Mouse (Mus musculus) midbrain, embryonic 16.5 days (tissue): ENCODE data around the gene Gltpd2. TPM values are rescaled to one million over a fixed set of nuclear protein-coding genes. Genes with fewer than 3 reads are reported as not detected.

Experiments
- ATAC-seq: fragments of 200-750 bp; cut with Nextera tagmentation; 2 replicates; pipeline ENCODE4 v1.8.0; 2017; ENCODE audit warnings: moderate TSS enrichment
- H3K27ac ChIP-seq: fragments of 300-500 bp; sonication (generic); 2 replicates; pipeline ENCODE4 v1.5.1; 2014; ENCODE audit warnings: mild to moderate bottlenecking, low read length, mixed read lengths
- H3K27me3 ChIP-seq: fragments of 300-500 bp; sonication (generic); 2 replicates; pipeline ENCODE4 v1.6.1; 2014; ENCODE audit warnings: low read depth, low read length, mixed read lengths; ENCODE audit not compliant: control insufficient read depth, insufficient read depth
- H3K36me3 ChIP-seq: fragments of 300-500 bp; sonication (generic); 2 replicates; pipeline ENCODE4 v1.6.1; 2014; ENCODE audit warnings: mild to moderate bottlenecking, low read length, moderate library complexity, mixed read lengths; ENCODE audit not compliant: control insufficient read depth, insufficient read depth
- H3K4me1 ChIP-seq: fragments of 300-500 bp; sonication (generic); 2 replicates; pipeline ENCODE4 v1.6.1; 2014; ENCODE audit warnings: mild to moderate bottlenecking, low read length, mixed read lengths; ENCODE audit not compliant: control insufficient read depth, insufficient read depth
- H3K4me2 ChIP-seq: fragments of 300-500 bp; sonication (generic); 2 replicates; pipeline ENCODE4 v1.6.1; 2014; ENCODE audit warnings: mild to moderate bottlenecking, low read length, mixed read lengths
- H3K4me3 ChIP-seq: fragments of 300-500 bp; sonication (generic); 2 replicates; pipeline ENCODE4 v1.5.1; 2014; ENCODE audit warnings: low read depth, mild to moderate bottlenecking, low read length, moderate library complexity, mixed read lengths
- H3K9ac ChIP-seq: fragments of 300-500 bp; sonication (generic); 2 replicates; pipeline ENCODE4 v1.6.1; 2014; ENCODE audit warnings: low read depth, low read length, mixed read lengths
- H3K9me3 ChIP-seq: fragments of 300-500 bp; sonication (generic); replicated peaks from 2 replicates; pipeline ENCODE4 v1.6.1; 2014; ENCODE audit warnings: mild to moderate bottlenecking, low read length, mixed read lengths; ENCODE audit not compliant: control insufficient read depth, poor library complexity, severe bottlenecking
- WGBS: fragments of 180-500 bp; shearing (Covaris S2); extraction: QIAGEN DNeasy Blood & Tissue Kit; methylation state at CpG from one replicate; pipeline ENCODE4 v1.1.7; 2014; 5-methylcytosine and 5-hydroxymethylcytosine counted together
- polyA plus RNA-seq: library from polyadenylated mRNA; unstranded; fragments of >200 nt; fragmentation: Nextera tagmentation; extraction: Ambion mirVana; gene quantifications from 2 replicates; pipeline ENCODE4 v1.2.1, GENCODE M21; 2015

The Gltpd2 gene
- polyA plus RNA-seq, 1 experiment from 2014 or later = not detected

DNA sequence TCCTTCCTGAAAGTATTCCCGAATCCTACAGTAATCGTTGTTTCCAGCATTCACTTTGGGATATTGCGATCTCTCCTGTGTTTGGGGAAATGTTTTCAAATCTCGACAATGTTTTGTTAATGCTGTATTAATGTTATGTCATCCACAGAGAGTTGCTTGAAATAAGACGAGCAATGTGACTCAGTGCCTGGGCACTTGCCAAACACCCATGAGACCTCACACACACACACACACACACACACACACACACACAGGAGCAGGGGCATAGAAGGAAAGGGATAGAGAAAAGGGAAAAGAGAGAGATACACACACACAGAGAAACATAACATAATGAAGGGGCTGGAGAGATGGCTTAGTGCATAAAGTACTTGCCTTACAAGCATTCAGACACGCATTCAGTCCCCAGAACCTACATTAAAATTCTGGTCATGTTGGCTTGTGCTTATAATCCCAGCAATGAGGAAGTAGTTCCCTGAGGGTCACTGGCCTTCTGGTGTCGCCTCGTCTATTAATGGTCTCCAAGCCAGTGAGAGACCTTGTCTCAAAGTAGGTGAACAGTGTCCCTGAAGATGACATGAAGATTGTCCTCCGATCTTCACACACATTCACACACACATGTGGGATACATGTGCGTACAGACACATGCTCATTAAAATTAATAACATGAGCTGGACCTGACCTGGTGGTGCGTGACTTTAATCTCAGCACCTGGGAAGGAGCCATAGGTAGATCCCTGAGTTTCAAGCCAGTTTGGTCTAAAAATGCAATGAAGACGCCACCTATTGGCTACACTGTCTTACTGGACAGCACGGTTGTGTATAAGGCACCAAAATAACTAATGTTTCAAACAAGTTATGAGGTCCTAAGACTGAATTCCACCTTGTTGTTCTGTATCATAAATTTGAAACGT, 19.2 kb upstream of the Gltpd2 start:
- Histone ChIP-seq H3K27ac (no peak overlapping the region), H3K36me3 (no peaks in the 10 kb centered on the region), H3K4me1 (no peaks in the 10 kb centered on the region), H3K27me3 (no peaks in the 10 kb centered on the region), H3K9me3 (no peaks in the 10 kb centered on the region), H3K9ac (no peak overlapping the region), H3K4me3 (no peak overlapping the region), H3K4me2 (no peak overlapping the region)
- WGBS = 63% methylated on average over 14 of the region's 14 CpGs
- ATAC-seq = no peak

DNA sequence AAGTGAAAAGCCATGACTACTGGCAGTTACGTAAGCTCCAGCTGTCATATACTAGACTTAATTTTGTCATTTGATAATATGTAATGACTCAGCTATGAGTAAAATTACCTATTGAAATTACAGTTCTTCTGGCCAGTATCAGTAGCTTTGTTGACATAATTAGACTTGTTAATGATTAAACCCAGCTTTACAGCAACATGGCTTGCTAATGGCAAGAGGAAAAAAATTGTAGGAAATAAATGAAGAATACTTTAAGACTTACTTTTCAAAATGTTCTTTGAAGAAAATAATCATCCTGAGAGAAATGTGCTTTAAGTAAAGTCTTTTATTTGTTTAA, 18.6 kb upstream of the Gltpd2 start:
- Histone ChIP-seq H3K9ac (no peak overlapping the region), H3K4me2 (no peak overlapping the region), H3K4me3 (no peak overlapping the region), H3K9me3 (no peaks in the 10 kb centered on the region), H3K36me3 (no peaks in the 10 kb centered on the region), H3K27me3 (peaks cover 2% of the 10 kb centered on the region; the same call in 1 of the 2 replicates), H3K4me1 (no peaks in the 10 kb centered on the region), H3K27ac (no peak overlapping the region)
- ATAC-seq = no peak
- 94% methylated on average over 1 of the region's 1 CpGs for WGBS

DNA sequence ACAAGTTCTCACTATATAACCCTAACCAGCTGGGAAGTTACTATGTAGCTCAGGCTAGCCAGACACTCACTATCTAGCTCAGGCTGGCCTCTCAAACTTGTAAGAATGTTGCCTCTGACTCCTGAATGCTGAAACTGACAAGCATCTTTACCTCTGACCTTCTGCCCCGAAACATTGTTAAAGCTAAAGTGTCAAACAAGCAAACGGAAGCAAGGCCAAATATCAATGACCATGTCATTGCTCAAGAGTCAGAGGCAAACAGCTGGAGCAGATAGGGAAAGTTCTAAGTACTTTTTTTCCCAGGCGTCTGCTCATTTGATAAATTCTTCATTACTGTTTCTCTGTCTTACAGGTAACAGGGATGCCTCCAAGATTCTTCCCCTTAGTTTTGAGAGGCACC, 17.0 kb upstream of the Gltpd2 start:
- no peaks in the 10 kb centered on the region for H3K4me1 ChIP-seq
- no peaks in the 10 kb centered on the region for H3K36me3 ChIP-seq
- no peak overlapping the region for H3K27ac ChIP-seq
- H3K4me3 ChIP-seq = no peak overlapping the region
- H3K27me3 ChIP-seq = peaks cover 2% of the 10 kb centered on the region; the same call in 1 of the 2 replicates
- WGBS = 72% methylated on average over 3 of the region's 3 CpGs
- H3K9ac ChIP-seq = no peak overlapping the region
- H3K4me2 ChIP-seq = no peak overlapping the region
- H3K9me3 ChIP-seq = no peaks in the 10 kb centered on the region
- ATAC-seq = no peak

DNA sequence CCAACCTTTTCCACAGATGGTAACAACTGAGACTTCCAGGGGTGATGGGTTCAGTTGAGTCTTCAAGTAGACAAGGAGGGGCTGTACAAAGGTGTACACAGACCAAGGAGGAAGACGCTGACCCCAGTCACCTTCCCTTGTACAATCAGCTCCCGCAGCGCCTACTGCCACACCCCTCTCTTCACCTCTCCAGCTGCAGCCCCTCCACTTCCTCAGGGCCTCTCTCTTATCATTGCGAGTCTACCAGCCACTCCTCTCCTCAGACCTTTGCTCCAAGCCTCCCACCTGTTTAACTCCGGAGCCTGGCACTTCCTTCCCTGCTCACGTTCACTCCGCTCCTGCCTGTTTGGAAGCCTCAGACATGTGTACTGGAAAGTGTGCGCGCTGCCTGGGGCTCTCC, 14.0 kb upstream of the Gltpd2 start, which contains the start of gene Tm4sf5:
Gene Tm4sf5 (plus strand): TSS at position 275 of the 400 bp plus-strand sequence.
- Histone ChIP-seq H3K36me3 (no peaks in the 10 kb centered on the region), H3K4me3 (no peak within 1 kb of the TSS), H3K9ac (0 out of 2 replicates have a peak within 1 kb of the TSS, but pooled peaks have one; percentile 12), H3K4me1 (peaks cover 5% of the 10 kb centered on the region; the same call in 1 of the 2 replicates), H3K4me2 (no peak within 1 kb of the TSS), H3K27me3 (peaks cover 2% of the 10 kb centered on the region; the same call in 1 of the 2 replicates), H3K9me3 (no peaks in the 10 kb centered on the region), H3K27ac (no peak within 1 kb of the TSS)
- ATAC-seq = no peak
- 82% methylated on average over 9 of the region's 9 CpGs for WGBS

DNA sequence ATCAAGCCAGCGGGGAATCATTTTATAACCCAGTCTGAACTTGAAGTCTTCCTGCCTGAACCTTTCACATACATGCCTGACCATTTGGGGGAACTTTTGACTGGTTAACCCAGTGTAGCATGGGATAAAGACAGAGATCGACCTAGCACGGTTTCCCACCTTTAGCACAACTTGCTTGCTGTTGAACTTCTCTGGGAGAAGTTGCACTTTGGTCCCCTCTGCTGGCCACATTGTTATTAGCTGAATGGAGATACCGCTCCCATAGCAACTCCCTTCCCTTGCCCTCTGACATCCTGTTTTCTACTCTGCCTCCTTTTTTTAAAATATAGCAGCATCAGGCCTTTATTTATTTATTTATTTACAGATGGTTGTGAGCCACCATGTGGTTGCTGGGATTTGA, 12.6 kb upstream of the Gltpd2 start:
- Histone ChIP-seq H3K36me3 (no peaks in the 10 kb centered on the region), H3K27ac (no peak overlapping the region), H3K4me1 (peaks cover 6% of the 10 kb centered on the region; the same call in 1 of the 2 replicates), H3K27me3 (peaks cover 2% of the 10 kb centered on the region; the same call in 1 of the 2 replicates), H3K9ac (no peak overlapping the region), H3K9me3 (no peaks in the 10 kb centered on the region), H3K4me3 (no peak overlapping the region), H3K4me2 (no peak overlapping the region)
- ATAC-seq = no peak
- WGBS = 22% methylated on average over 4 of the region's 4 CpGs

DNA sequence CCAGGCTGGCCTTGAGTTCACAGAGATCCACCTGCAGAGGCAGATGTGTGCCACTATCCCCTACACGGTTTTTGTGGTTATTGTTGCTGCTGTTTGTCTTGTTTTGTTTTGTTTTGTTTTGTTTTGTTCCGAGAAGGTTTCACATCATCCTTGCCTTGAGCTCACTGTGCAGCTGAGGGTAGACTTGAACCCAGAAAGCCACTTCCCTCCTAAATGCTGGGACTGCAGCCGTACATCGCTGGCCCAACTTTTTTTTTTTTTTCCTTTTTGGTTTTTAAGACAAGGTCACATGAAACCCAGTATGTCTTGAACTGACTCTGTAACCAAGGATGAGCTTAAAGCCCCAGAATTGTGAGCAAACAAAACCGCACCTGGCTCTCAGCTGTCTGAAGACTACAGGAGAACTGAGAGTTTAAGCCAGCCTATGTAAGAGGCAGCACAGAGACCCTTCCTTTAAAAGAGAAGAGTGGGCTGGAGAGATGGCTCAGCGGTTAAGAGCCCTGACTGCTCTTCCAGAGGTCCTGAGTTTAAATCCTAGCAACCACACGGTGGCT, 12.0 kb upstream of the Gltpd2 start:
- H3K9me3 ChIP-seq = no peaks in the 10 kb centered on the region
- no peak overlapping the region for H3K9ac ChIP-seq
- H3K36me3 ChIP-seq = no peaks in the 10 kb centered on the region
- H3K27ac ChIP-seq = no peak overlapping the region
- WGBS = 77% methylated on average over 7 of the region's 7 CpGs
- peaks cover 6% of the 10 kb centered on the region; the same call in 1 of the 2 replicates for H3K4me1 ChIP-seq
- no peak for ATAC-seq
- H3K27me3 ChIP-seq = peaks cover 2% of the 10 kb centered on the region; the same call in 1 of the 2 replicates
- H3K4me3 ChIP-seq = no peak overlapping the region
- H3K4me2 ChIP-seq = no peak overlapping the region

DNA sequence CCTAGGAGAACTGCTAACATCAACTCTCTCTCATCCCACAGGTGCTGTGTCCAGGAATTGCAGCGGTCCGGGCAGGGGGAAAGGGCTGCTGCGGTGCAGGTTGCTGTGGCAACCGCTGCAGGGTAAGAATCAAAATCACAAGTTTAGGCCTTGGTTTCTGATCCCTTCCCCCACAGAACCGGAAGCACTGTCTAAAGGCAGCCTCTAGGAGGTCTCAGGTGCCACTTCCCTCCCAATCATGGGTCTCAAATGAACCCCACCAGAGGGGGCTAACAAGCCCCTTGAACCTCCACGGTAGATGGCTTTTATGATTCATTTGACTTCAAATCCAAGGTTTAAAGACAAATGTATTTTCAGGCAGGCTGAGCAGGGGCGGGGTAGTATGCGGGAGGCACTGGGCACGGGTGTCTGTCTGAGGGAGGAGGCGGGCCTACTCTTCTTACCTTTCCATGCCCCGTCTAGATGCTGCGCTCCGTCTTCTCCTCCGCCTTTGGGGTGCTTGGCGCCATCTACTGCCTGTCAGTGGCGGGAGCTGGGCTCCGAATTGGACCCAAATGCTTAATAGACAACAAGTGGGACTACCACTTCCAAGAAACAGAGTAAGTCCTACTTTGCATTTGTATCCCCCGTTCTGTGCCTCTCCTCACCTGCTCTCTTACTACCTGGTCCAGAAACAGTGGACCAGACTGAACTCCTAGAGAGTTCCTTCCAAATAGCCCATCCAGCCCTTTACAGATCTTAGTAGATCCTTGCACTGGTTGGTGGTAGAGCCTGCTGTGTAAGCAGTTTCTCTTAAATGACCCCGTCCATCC, 9.0 kb upstream of the Gltpd2 start:
- Histone ChIP-seq H3K9ac (peak overlapping the region; percentile 54), H3K4me3 (peak overlapping the region; percentile 14; the same call in 1 of the 2 replicates), H3K4me2 (peak overlapping the region; percentile 51), H3K36me3 (no peaks in the 10 kb centered on the region), H3K27me3 (peaks cover 2% of the 10 kb centered on the region; the same call in 1 of the 2 replicates), H3K4me1 (peaks cover 6% of the 10 kb centered on the region; the same call in 1 of the 2 replicates), H3K9me3 (no peaks in the 10 kb centered on the region), H3K27ac (peak overlapping the region; percentile 50; the same call in 1 of the 2 replicates)
- WGBS = 8% methylated on average over 19 of the region's 19 CpGs
- peak; percentile 84 for ATAC-seq

DNA sequence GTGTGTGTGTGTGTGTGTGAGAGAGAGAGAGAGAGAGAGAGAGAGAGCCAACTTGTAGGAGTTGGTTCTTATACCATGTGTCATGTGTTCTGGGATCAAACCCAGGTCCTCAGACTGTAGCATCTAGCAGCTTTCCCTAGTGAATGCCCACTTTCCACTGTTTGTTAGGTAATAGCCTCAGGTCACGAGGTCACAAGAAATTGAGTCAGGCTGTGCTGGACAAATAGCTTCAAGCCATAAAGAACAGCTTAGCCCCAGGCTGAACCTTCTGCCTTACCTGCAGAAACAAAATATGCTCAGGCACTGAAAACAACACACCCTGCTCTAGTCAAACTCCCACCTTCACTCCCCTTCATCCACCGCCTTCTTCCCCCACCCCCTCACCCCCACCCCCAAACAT, 7.8 kb upstream of the Gltpd2 start:
- H3K27ac ChIP-seq = no peak overlapping the region
- 79% methylated on average over 2 of the region's 2 CpGs for WGBS
- peaks cover 6% of the 10 kb centered on the region; the same call in 1 of the 2 replicates for H3K4me1 ChIP-seq
- no peak overlapping the region for H3K4me3 ChIP-seq
- no peaks in the 10 kb centered on the region for H3K27me3 ChIP-seq
- no peak overlapping the region for H3K9ac ChIP-seq
- H3K4me2 ChIP-seq = no peak overlapping the region
- H3K9me3 ChIP-seq = no peaks in the 10 kb centered on the region
- ATAC-seq = no peak
- no peaks in the 10 kb centered on the region for H3K36me3 ChIP-seq
